In the genomic region with DNA sequence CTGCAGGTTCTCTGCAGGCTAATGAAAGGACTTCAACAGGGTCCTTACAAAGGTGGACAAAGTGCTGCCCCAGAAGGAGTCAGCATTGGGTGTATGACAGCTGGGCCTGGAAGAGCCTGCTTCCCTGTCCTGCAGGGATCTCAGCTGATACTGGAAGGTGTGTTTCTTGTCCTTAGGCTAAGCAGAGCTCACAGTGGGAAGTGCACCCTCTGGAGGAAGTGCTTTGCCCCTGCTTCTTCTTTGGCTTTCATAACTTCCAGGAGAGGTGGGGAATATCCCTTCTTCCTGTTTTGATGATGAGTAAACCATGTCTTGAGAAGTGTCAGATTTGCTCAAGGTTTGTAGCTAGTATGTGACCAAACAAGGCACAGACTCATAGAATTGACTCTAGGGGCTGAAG, we compare ENCODE assay signal across 29 mouse cellular contexts. TPM values are rescaled to one million over a fixed set of nuclear protein-coding genes. Genes with fewer than 3 reads are reported as not detected.
DNase-seq lines count a peak whose midpoint lies in the region; ATAC-seq and TF ChIP-seq lines count a peak whose summit lies in the region.
"Had no signal": no experiment of that assay in that cellular context is flagged by ENCODE, and none has a peak within 500 bp of the region (broad histone marks: within the 10 kb centered on the region; RNA-seq: fewer than 3 reads in every experiment).

No protein-coding gene starts in this region.

- peak; percentile 74 for TF ChIP-seq CTCF in intestine, postnatal 0 days (IDR thresholded peaks at IDR 0.05; ENCODE audit: low read depth)
- TF ChIP-seq CTCF in liver, adult 2 months (IDR thresholded peaks at IDR 0.05; ENCODE audit: low read depth, low read length) = peak; percentile 23; the same call in 1 of the 2 replicates
- 0 out of 2 replicates have a peak, but pooled peaks have one; percentile 21 for TF ChIP-seq CTCF in small intestine, adult 2 months (IDR thresholded peaks at IDR 0.05; ENCODE audit: extremely low read depth, insufficient read length, insufficient replicate concordance, low read depth, low read length)

- no peaks in the 10 kb centered on the region for H3K27me3 ChIP-seq in intestine, postnatal 0 days (replicated peaks; ENCODE audit: control insufficient read depth, insufficient read depth, low read length)
- no peaks in the 10 kb centered on the region; the same call in 1 of the 2 replicates for H3K27me3 ChIP-seq in intestine, embryonic 16.5 days (replicated peaks; ENCODE audit: control insufficient read depth, insufficient read depth, low read length)
- H3K27me3 ChIP-seq in liver, adult 2 months (ENCODE audit: control insufficient read depth, insufficient read depth, low read length) = no peaks in the 10 kb centered on the region
- peaks cover 8% of the 10 kb centered on the region; the same call in 1 of the 2 replicates for H3K27me3 ChIP-seq in liver, embryonic 12.5 days (replicated peaks)
- no peaks in the 10 kb centered on the region for H3K27me3 ChIP-seq in small intestine, adult 2 months (ENCODE audit: control insufficient read depth, insufficient read depth, low read length)
- H3K27me3 ChIP-seq: lung, embryonic 15.5 days; neural tube, embryonic 15.5 days; stomach, embryonic 15.5 days had no signal

- H3K36me3 ChIP-seq in intestine, postnatal 0 days (ENCODE audit: control insufficient read depth, insufficient read depth) = no peaks in the 10 kb centered on the region
- no peaks in the 10 kb centered on the region for H3K36me3 ChIP-seq in intestine, embryonic 16.5 days (ENCODE audit: control insufficient read depth, insufficient read depth, low read length)
- no peaks in the 10 kb centered on the region for H3K36me3 ChIP-seq in liver, adult 2 months (ENCODE audit: control insufficient read depth, insufficient read depth, low read length)
- H3K36me3 ChIP-seq in liver, embryonic 12.5 days = no peaks in the 10 kb centered on the region
- H3K36me3 ChIP-seq in small intestine, adult 2 months (ENCODE audit: control insufficient read depth, insufficient read depth, low read length) = no peaks in the 10 kb centered on the region
- H3K36me3 ChIP-seq: forebrain, embryonic 10.5 days; limb, embryonic 10.5 days; lung, embryonic 15.5 days; neural tube, embryonic 15.5 days; stomach, embryonic 15.5 days had no signal

- H3K9ac ChIP-seq in intestine, postnatal 0 days (ENCODE audit: low read depth, low read length) = no peak overlapping the region
- no peak overlapping the region for H3K9ac ChIP-seq in intestine, embryonic 16.5 days (ENCODE audit: low read depth, low read length)
- H3K9ac ChIP-seq in liver, adult 2 months (ENCODE audit: low read depth, low read length) = no peak overlapping the region
- no peak overlapping the region for H3K9ac ChIP-seq in liver, embryonic 12.5 days
- H3K9ac ChIP-seq: lung, embryonic 15.5 days; neural tube, embryonic 15.5 days; stomach, embryonic 15.5 days had no signal

- no peaks in the 10 kb centered on the region for H3K79me2 ChIP-seq in liver, adult 2 months (ENCODE audit: control insufficient read depth, insufficient read depth, low read length)

- no peak for ATAC-seq in intestine, postnatal 0 days
- no peak for ATAC-seq in intestine, embryonic 16.5 days
- ATAC-seq in liver, embryonic 12.5 days = no peak
- ATAC-seq: activated CD4-positive, CD25-positive, alpha-beta regulatory T cell, adult 4 months; forebrain, embryonic 16.5 days; hindbrain, postnatal 0 days had no signal

- DNase-seq in liver, adult 2 months (ENCODE audit: extremely low read depth, low read depth, low spot score) = peak; percentile 33
- DNase-seq in ES-CJ7 (ENCODE audit: low read depth, low spot score) = peak; percentile 25
- DNase-seq in natural killer cell, adult 2 months (ENCODE audit: low spot score in 2 of 2) = no peak
- DNase-seq: adrenal gland, adult 8-10 months; cerebellum, adult 9-11 months; gastrocnemius, postnatal 10 days; heart, postnatal 10 days; kidney, adult 8-10 months; kidney, postnatal 36 days; right cerebral cortex, adult 18-20 months; right cerebral cortex, postnatal 4 days; thymus, adult 18-20 months; thymus, postnatal 36 days had no signal

- H3K9me3 ChIP-seq in intestine, postnatal 0 days (ENCODE audit: control insufficient read depth) = no peaks in the 10 kb centered on the region
- H3K9me3 ChIP-seq in intestine, embryonic 16.5 days (ENCODE audit: control insufficient read depth, low read length) = no peaks in the 10 kb centered on the region
- 0 out of 2 replicates have a peak, but pooled peaks cover 6% of the 10 kb centered on the region for H3K9me3 ChIP-seq in liver, embryonic 12.5 days (replicated peaks)
- H3K9me3 ChIP-seq: limb, embryonic 10.5 days; lung, embryonic 15.5 days; neural tube, embryonic 15.5 days; stomach, embryonic 15.5 days had no signal

- H3K4me2 ChIP-seq in intestine, postnatal 0 days (replicated peaks; ENCODE audit: low read depth) = no peak overlapping the region
- no peak overlapping the region for H3K4me2 ChIP-seq in intestine, embryonic 16.5 days (ENCODE audit: low read depth, low read length)
- H3K4me2 ChIP-seq in liver, embryonic 12.5 days = no peak overlapping the region
- H3K4me2 ChIP-seq: heart, embryonic 11.5 days; liver, embryonic 11.5 days; lung, embryonic 15.5 days; midbrain, embryonic 11.5 days; neural tube, embryonic 15.5 days; stomach, embryonic 15.5 days had no signal

- TF ChIP-seq POLR2A in liver, adult 2 months (IDR thresholded peaks at IDR 0.05; ENCODE audit: extremely low read depth, insufficient read depth, low read length) = no peak
- no peak for TF ChIP-seq POLR2A in small intestine, adult 2 months (IDR thresholded peaks at IDR 0.05; ENCODE audit: low read depth, low read length)

- H3K27ac ChIP-seq in intestine, postnatal 0 days (ENCODE audit: low read depth, low read length) = no peak overlapping the region
- no peak overlapping the region for H3K27ac ChIP-seq in intestine, embryonic 16.5 days (ENCODE audit: low read length)
- no peak overlapping the region for H3K27ac ChIP-seq in liver, adult 2 months (replicated peaks; ENCODE audit: insufficient read depth, low read depth, low read length)
- H3K27ac ChIP-seq in liver, embryonic 12.5 days = no peak overlapping the region
- H3K27ac ChIP-seq in small intestine, adult 2 months (ENCODE audit: insufficient read depth, low read depth, low read length) = no peak overlapping the region
- H3K27ac ChIP-seq: forebrain, embryonic 10.5 days; hindbrain, postnatal 0 days; limb, embryonic 10.5 days; lung, embryonic 15.5 days; neural tube, embryonic 15.5 days; stomach, embryonic 15.5 days had no signal

- H3K4me3 ChIP-seq in intestine, postnatal 0 days (ENCODE audit: low read depth, low read length) = no peak overlapping the region
- no peak overlapping the region for H3K4me3 ChIP-seq in intestine, embryonic 16.5 days (ENCODE audit: low read length)
- no peak overlapping the region for H3K4me3 ChIP-seq in liver, adult 2 months (ENCODE audit: insufficient read depth, low read depth, low read length)
- no peak overlapping the region for H3K4me3 ChIP-seq in liver, embryonic 12.5 days
- H3K4me3 ChIP-seq in small intestine, adult 2 months (ENCODE audit: low read depth, low read length) = no peak overlapping the region
- H3K4me3 ChIP-seq: forebrain, embryonic 10.5 days; limb, embryonic 10.5 days; lung, embryonic 15.5 days; neural tube, embryonic 15.5 days; stomach, embryonic 15.5 days had no signal

- H3K4me1 ChIP-seq in intestine, postnatal 0 days (replicated peaks; ENCODE audit: control insufficient read depth, insufficient read depth, low read length) = no peaks in the 10 kb centered on the region
- no peaks in the 10 kb centered on the region for H3K4me1 ChIP-seq in intestine, embryonic 16.5 days (ENCODE audit: control insufficient read depth, insufficient read depth, low read length)
- no peaks in the 10 kb centered on the region for H3K4me1 ChIP-seq in liver, adult 2 months (ENCODE audit: control insufficient read depth, insufficient read depth, low read length)
- peaks cover 3% of the 10 kb centered on the region for H3K4me1 ChIP-seq in liver, embryonic 12.5 days
- H3K4me1 ChIP-seq in small intestine, adult 2 months (ENCODE audit: control insufficient read depth, insufficient read depth, insufficient read length, low read length) = no peaks in the 10 kb centered on the region
- H3K4me1 ChIP-seq: limb, embryonic 10.5 days had no signal

RNA-seq across cellular contexts. Expression of gene Wwc1, which starts 15.0 kb away (rescaled TPM):
- 16.1 and 18.8 TPM in 2 replicates for polyA plus RNA-seq in intestine, postnatal 0 days (2015; fragmentation: Nextera tagmentation; extraction: Ambion mirVana)
- 8.5 and 9.0 TPM in 2 replicates for polyA plus RNA-seq in intestine, embryonic 16.5 days (2015; fragmentation: Nextera tagmentation; extraction: Ambion mirVana)
- 11.3 and 15.7 TPM in 2 replicates for total RNA-seq in liver, adult 2 months (2014; rRNA removed)
- polyA plus RNA-seq in liver, adult 2 months (2012; rRNA removed) = 25.0 and 32.7 TPM in 2 replicates
- 3.0 and 3.1 TPM in 2 replicates for polyA plus RNA-seq in liver, embryonic 12.5 days (2016; fragmentation: Nextera tagmentation; extraction: Ambion mirVana)
- 18.0 and 55.9 TPM in 2 replicates for polyA plus RNA-seq in small intestine, adult 2 months (2012; rRNA removed)
- total RNA-seq: granulocyte monocyte progenitor cell, adult 5-6 weeks had no signal
- polyA plus RNA-seq: activated CD4-positive, CD25-positive, alpha-beta regulatory T cell, adult 4 months had no signal

Comparison
In these comparisons a context has a peak if more than half of its experiments do, and no peak if none do; other contexts are left out.
1. CTCF ChIP-seq: peak in every context shown above with its lines; median percentile 74 in intestine, postnatal 0 days; 23 in liver, adult 2 months; 21 in small intestine, adult 2 months.
2. DNase-seq: peak in liver, adult 2 months (single experiment) and ES-CJ7 (single experiment); none in natural killer cell, adult 2 months (0 of 2).